Mouse (Mus musculus): ENCODE results near the gene Glyat.

- TF ChIP-seq MAX (IDR thresholded peaks at IDR 0.05) (no peak), CTCF (IDR thresholded peaks at IDR 0.05; ENCODE audit: control insufficient read depth, insufficient read depth, insufficient read length) (peak; percentile 33)
These were observed 37.4 kb upstream of the Glyat start for GRCm38 (mm10) chr19:12595530-12596289.

Measured in C2C12 (cell line).